Mouse (Mus musculus) small intestine, adult 2 months (tissue): ENCODE measurements around the gene Agxt2. TPM values are rescaled to one million over a fixed set of nuclear protein-coding genes. Genes with fewer than 3 reads are reported as not detected.

Source experiments
- H3K27ac ChIP-seq: fragments of 200-500 bp; 2 replicates; pipeline ENCODE4 v1.5.1; 2012; ENCODE audit warnings: low read depth, low read length, control low read depth, inconsistent platforms; ENCODE audit not compliant: insufficient read depth
- H3K27me3 ChIP-seq: fragments of 200-500 bp; 2 replicates; pipeline ENCODE4 v1.6.1; 2012; ENCODE audit warnings: mild to moderate bottlenecking, moderate library complexity, low read length, inconsistent platforms; ENCODE audit not compliant: control insufficient read depth, insufficient read depth
- H3K36me3 ChIP-seq: fragments of 200-500 bp; 2 replicates; pipeline ENCODE4 v1.6.1; 2012; ENCODE audit warnings: mild to moderate bottlenecking, low read length, control low read depth, inconsistent platforms; ENCODE audit not compliant: control insufficient read depth, insufficient read depth
- H3K4me1 ChIP-seq: fragments of 200-500 bp; 2 replicates; pipeline ENCODE4 v1.6.1; 2012; ENCODE audit warnings: low read length, inconsistent platforms, mixed read lengths; ENCODE audit not compliant: control insufficient read depth, insufficient read depth, insufficient read length
- H3K4me3 ChIP-seq: fragments of 200-500 bp; 2 replicates; pipeline ENCODE4 v1.5.1; 2012; ENCODE audit warnings: low read depth, mild to moderate bottlenecking, control low read depth, inconsistent platforms, low read length, moderate library complexity
- CTCF ChIP-seq: fragments of 200-500 bp; IDR thresholded peaks from 2 replicates; pipeline ENCODE4 v1.5.1; 2012; ENCODE audit warnings: low read depth, mild to moderate bottlenecking, control low read depth, inconsistent platforms, low read length, moderate library complexity, mixed read lengths; ENCODE audit not compliant: insufficient replicate concordance, insufficient read length; ENCODE audit errors: extremely low read depth
- POLR2A ChIP-seq: fragments of 200-500 bp; IDR thresholded peaks from 2 replicates; pipeline ENCODE4 v1.6.1; 2012; ENCODE audit warnings: low read depth, mild to moderate bottlenecking, control low read depth, inconsistent platforms, low read length, moderate library complexity
- whole genome bisulfite sequencing: fragments of 180-500 bp; shearing (Covaris S2); methylation state at CpG from one replicate; pipeline ENCODE4 v1.1.7; 2018; 5-methylcytosine and 5-hydroxymethylcytosine counted together
- polyA plus RNA-seq: library from polyadenylated mRNA; depleted of rRNA; stranded (reverse); fragments of >200 nt; gene quantifications from 2 replicates; pipeline ENCODE4 v1.2.3, GENCODE M21; 2012; rRNA removed

Agxt2 gene
- 0.06 and 0.08 TPM in 2 replicates for polyA plus RNA-seq

DNA sequence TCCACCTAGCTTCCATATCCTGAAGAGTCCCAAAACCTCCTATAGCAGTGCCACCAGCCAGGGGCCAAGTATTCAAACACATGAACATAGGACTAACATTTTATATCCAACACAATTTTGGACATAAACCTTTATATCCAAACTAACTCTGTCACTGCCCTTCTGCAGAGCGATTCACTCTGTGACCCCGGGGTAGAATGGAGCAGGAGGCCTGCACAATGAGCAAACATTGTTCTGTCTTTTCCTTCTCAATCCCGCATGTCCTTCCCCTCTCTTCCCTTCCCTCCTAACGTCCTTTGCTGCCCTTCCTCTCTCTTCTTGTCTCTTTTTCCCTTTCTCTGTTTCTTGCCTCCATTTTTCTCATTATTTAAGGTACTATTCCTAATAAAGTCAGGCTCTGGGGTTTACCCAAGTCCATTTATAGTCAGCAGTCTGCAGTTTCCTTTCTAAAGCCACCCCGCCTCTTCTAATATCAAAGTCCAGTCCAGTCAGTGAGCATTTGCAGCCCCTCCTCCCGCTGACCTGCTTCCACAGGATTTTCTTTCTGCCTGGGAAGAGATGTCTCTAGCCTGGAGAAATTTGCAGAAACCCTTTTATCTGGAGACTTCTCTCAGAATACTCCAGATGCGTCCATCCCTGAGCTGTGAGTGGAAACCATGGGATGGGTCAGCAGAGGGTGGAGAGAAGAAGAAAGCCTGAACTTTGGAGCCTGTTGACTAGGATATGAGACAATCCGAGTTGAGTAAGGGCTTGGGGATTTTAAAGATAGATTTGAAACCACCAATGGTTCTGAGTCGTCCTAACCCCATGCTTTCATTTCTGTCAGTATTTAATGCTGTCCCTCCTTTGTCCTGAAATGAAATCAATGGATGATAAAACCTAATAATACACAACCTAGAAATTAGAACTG, at the start of gene Agxt2:
Agxt2 (plus strand) TSS at position 494 of the 910 bp plus-strand sequence.
- Histone ChIP-seq H3K36me3 (no peaks in the 10 kb centered on the region), H3K4me3 (no peak within 1 kb of the TSS), H3K27ac (no peak within 1 kb of the TSS), H3K27me3 (no peaks in the 10 kb centered on the region), H3K4me1 (peaks cover 5% of the 10 kb centered on the region; the same call in 1 of the 2 replicates)
- WGBS: 27% methylated on average over 9 of the region's 9 CpGs
- TF ChIP-seq CTCF (no peak), POLR2A (no peak)

DNA sequence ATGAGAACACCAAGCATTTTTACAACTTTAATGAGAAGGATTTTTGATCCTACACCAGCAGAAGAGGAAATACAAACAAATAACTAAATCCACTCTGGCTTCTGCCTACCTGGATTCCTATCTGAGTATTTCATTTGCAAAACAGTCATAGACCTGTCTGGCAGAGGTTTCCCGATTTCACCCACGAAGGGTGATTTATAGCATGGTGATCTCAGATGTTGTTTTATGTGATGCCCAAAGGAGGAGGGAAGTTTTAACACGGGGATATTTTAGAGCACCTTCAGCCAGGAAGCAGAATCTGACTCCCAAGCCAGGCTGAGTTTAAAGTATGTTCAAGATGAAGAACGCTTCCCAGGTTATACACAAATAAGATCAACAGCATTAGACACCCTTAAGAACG, 46.5 kb upstream of the Agxt2 start:
- Histone ChIP-seq H3K27me3 (no peaks in the 10 kb centered on the region), H3K36me3 (0 out of 2 replicates have a peak, but pooled peaks cover 4% of the 10 kb centered on the region), H3K4me1 (no peaks in the 10 kb centered on the region), H3K4me3 (no peak overlapping the region), H3K27ac (no peak overlapping the region)
- TF ChIP-seq POLR2A: no peak
- no peak for TF ChIP-seq CTCF
- 46% methylated on average over 5 of the region's 5 CpGs for WGBS

DNA sequence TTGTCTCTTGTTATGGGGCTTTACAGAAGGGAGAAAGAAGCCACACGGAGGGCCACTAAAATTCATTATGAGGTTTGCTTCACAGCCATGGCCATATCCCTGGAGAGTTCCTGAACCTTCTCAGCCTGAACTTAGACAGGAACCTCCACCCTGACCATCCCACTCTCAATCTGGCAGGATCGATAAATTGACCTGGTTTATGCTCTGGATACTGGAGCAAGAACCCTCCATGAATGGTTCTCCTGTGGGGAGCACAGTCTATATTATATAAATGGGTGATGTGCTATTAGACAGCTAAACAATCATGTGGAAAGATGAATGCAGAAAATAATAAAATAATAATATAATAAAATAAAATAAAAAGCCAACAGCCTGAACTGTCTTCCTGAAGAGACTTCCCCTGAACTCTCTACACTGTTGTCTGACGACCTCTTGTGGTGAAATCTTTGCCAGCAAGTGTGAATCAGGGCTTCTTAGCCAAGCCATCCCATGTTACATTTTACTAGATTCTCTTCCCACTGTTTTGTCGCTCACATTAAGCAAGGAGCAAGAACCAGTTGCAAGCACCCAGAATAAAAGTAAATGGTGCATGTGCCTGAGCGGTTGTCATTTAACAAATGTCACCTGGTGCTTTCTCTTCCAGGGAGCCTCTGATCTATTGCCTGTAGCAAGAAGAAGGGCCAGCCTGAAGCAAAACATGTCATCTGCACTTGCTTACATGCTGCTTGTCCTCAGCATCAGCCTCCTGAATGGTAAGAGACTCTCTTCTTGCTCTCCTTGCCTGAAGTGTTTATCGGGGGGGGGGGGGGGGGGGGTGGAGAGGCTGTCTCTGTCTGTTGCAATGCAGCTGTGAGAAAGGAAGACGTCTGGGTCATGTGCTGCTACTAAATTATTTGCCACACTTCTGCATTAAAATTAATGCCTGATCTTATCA, 44.5 kb upstream of the Agxt2 start:
- TF ChIP-seq POLR2A (no peak), CTCF (no peak)
- Histone ChIP-seq H3K4me3 (no peak overlapping the region), H3K4me1 (no peaks in the 10 kb centered on the region), H3K36me3 (peaks cover 11% of the 10 kb centered on the region; the same call in 1 of the 2 replicates), H3K27me3 (no peaks in the 10 kb centered on the region), H3K27ac (no peak overlapping the region)
- 63% methylated on average over 7 of the region's 7 CpGs for WGBS

DNA sequence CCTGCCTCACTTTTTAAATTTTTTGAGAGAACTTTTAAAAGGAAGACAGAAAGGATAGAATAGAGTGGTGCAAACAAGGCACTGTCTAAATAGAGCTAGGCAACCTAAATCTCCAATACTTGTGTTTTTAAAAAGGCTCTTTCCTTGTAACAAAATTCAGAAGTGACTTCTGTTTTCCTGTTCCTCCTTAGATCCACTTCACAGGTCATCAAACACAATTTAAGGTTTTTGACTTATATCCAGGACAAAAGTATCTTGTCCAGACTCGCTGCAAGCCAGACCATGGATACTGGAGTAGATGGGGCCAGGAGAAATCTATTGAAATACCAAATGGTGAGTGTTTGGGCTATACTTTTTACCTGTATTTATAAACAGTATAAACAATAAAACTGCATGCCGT, 33.3 kb upstream of the Agxt2 start, which contains the start of gene Gm21973:
Gm21973 (plus strand) TSS at position 301 of the 400 bp plus-strand sequence.
- WGBS: 97% methylated on average over 2 of the region's 2 CpGs
- peaks cover 17% of the 10 kb centered on the region for H3K36me3 ChIP-seq
- H3K27me3 ChIP-seq: no peaks in the 10 kb centered on the region
- no peak within 1 kb of the TSS for H3K27ac ChIP-seq
- no peak within 1 kb of the TSS for H3K4me3 ChIP-seq
- TF ChIP-seq CTCF: no peak
- no peak for TF ChIP-seq POLR2A
- no peaks in the 10 kb centered on the region for H3K4me1 ChIP-seq

DNA sequence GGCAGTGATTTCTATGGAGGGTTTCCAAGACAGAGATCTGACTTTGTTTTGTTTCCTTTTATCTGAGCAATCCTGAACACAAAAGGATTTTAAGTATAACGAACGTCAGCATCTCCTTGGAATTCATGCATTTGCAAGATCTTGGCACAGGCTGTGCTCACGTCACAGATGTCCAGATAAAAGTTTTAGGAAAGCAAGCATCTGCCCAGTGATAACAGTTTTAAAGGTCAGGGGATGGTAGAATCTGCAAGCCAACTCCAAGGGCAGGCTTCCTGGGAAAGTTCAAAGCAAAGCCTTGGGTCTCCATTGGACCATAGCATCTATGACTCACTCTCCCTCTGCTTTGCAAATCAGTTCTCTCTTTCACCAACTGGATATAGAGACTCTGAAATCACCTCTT, 27.7 kb upstream of the Agxt2 start:
- Histone ChIP-seq H3K36me3 (peaks cover 11% of the 10 kb centered on the region), H3K4me3 (no peak overlapping the region), H3K4me1 (no peaks in the 10 kb centered on the region), H3K27ac (no peak overlapping the region), H3K27me3 (no peaks in the 10 kb centered on the region)
- WGBS: 88% methylated on average over 3 of the region's 3 CpGs
- TF ChIP-seq POLR2A (no peak), CTCF (no peak)

DNA sequence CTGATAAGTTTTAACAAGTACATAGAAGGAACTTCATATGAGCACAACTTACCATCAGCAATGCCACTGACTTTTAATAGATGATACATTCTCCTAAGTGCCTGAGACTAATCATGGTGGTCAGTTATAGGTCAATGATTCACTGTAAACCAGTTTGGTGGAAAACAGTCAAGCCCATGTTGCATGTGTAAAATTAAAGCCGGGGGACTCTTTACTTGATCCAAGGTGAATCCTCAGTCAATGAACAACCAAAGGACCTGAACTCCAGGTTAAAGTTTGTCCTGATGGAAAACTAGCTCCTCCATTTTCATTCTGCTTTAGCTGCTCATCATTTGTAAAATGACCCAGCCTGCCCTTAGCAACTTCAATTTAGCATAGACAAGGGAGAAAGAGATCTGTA, 25.8 kb upstream of the Agxt2 start:
- no peaks in the 10 kb centered on the region for H3K27me3 ChIP-seq
- WGBS: 91% methylated on average over 1 of the region's 1 CpGs
- peaks cover 6% of the 10 kb centered on the region for H3K36me3 ChIP-seq
- TF ChIP-seq CTCF (no peak), POLR2A (no peak)
- H3K27ac ChIP-seq: no peak overlapping the region
- no peak overlapping the region for H3K4me3 ChIP-seq
- no peaks in the 10 kb centered on the region for H3K4me1 ChIP-seq

DNA sequence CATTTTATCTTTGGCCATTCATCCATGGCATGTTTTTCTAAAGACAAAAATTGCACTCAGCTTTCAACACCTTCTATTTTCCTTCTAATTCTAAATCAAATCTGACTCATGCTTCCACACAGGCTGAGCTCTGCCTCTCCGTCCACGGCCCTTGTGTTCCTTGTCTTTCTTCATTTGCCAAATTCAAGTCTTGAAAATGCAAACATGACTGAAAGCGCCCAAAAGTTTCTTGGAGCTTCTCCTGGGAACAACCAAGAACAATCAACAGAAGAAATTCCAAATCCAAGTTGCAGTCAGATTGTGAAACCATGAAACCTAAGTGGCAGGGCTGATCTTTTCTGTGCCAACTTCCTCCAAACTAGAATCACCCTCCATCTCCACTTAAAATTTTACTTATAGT, 19.7 kb upstream of the Agxt2 start:
- Histone ChIP-seq H3K27ac (no peak overlapping the region), H3K36me3 (no peaks in the 10 kb centered on the region), H3K27me3 (no peaks in the 10 kb centered on the region), H3K4me3 (no peak overlapping the region), H3K4me1 (no peaks in the 10 kb centered on the region)
- TF ChIP-seq POLR2A (no peak), CTCF (no peak)
- 87% methylated on average over 3 of the region's 3 CpGs for WGBS
